Mouse (Mus musculus): Measurements from ENCODE around the gene Myoz2. TPM values are rescaled to one million over a fixed set of nuclear protein-coding genes. Genes with fewer than 3 reads are reported as not detected.

Gene Myoz2
- 1.1 and 1.2 TPM in 2 replicates for polyA plus RNA-seq (2015; fragmentation: Nextera tagmentation; extraction: Ambion mirVana)

- Histone ChIP-seq H3K27ac (replicated peaks) (no peak within 1 kb of the TSS), H3K9ac (ENCODE audit: low read length) (no peak within 1 kb of the TSS), H3K4me2 (replicated peaks; ENCODE audit: low read depth) (no peak within 1 kb of the TSS), H3K9me3 (ENCODE audit: control insufficient read depth, low read length) (no peaks in the 10 kb centered on the region), H3K36me3 (ENCODE audit: control insufficient read depth, insufficient read depth, low read length) (no peaks in the 10 kb centered on the region), H3K4me3 (ENCODE audit: low read depth, low read length) (no peak within 1 kb of the TSS), H3K27me3 (ENCODE audit: control insufficient read depth, insufficient read depth, low read length) (no peaks in the 10 kb centered on the region), H3K4me1 (replicated peaks; ENCODE audit: control insufficient read depth, insufficient read depth) (no peaks in the 10 kb centered on the region)
- no peak for ATAC-seq (ENCODE audit: low FRiP score, low TSS enrichment)
- WGBS, result 87% methylated on average over 7 of the region's 7 CpGs
- TF ChIP-seq EP300 (optimal IDR thresholded peaks at IDR 0.05) (no peak), CTCF (IDR thresholded peaks at IDR 0.05; ENCODE audit: low read depth) (no peak)
- no peak for DNase-seq (ENCODE audit: low spot score)
Observed at GRCm38 (mm10) chr3:123034752-123035151, at the start of gene Myoz2. Myoz2 (minus strand) TSS chr3:123035015.

DNA sequence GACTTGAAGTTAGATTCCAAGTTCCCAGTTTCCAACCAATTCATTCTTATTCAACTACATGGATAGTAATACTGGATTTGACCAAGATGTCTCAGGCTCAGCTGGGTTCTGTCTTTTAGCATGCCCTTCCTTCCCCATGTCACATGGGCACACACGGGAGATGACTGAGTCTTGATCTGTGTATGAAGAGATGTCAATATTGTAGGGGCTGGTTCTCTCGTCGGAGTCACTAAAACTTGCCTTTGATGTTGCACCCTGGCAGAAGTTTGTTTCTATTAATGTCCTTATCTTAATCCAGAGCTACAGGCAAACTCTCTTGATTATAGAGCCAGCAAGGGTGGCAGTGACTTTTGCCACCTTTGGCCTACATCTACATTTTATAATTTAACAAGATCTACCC, 46.9 kb upstream of the Myoz2 start:
- TF ChIP-seq EP300 (optimal IDR thresholded peaks at IDR 0.05) (no peak), CTCF (IDR thresholded peaks at IDR 0.05; ENCODE audit: low read depth) (no peak)
- H3K4me1 ChIP-seq (replicated peaks; ENCODE audit: control insufficient read depth, insufficient read depth), result no peaks in the 10 kb centered on the region; the same call in 1 of the 2 replicates
- H3K27me3 ChIP-seq (ENCODE audit: control insufficient read depth, insufficient read depth, low read length), result no peaks in the 10 kb centered on the region
- no peak overlapping the region for H3K4me3 ChIP-seq (ENCODE audit: low read depth, low read length)
- ATAC-seq (ENCODE audit: low FRiP score, low TSS enrichment) (no peak), DNase-seq (ENCODE audit: low spot score) (no peak)
- WGBS, result 58% methylated on average over 3 of the region's 3 CpGs
- no peak overlapping the region for H3K4me2 ChIP-seq (replicated peaks; ENCODE audit: low read depth)
- no peaks in the 10 kb centered on the region for H3K36me3 ChIP-seq (ENCODE audit: control insufficient read depth, insufficient read depth, low read length)
- H3K9me3 ChIP-seq (ENCODE audit: control insufficient read depth, low read length), result no peaks in the 10 kb centered on the region
- H3K9ac ChIP-seq (ENCODE audit: low read length), result no peak overlapping the region
- peak overlapping the region; percentile 77; the same call in 1 of the 2 replicates for H3K27ac ChIP-seq (replicated peaks)

DNA sequence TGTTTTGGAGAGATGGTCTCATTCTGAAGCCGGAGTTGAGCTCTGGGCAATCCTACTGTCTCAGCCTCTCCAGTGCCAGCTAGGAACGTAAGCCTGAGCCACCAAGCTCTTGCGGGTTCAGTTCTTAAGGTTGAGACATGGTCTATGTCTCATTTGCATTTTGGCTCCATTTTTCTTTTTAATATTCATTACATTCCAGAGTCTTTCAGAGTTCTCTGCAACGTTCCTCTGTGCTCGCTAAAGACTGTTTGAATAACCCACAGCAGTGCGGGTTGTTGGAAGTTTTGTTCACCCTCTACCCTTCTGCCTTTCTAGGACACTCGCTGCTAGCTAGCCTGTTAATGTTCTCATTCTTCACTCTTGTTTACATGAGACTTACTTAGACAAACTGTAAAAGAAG, 46.1 kb upstream of the Myoz2 start:
- Histone ChIP-seq H3K4me1 (replicated peaks; ENCODE audit: control insufficient read depth, insufficient read depth) (no peaks in the 10 kb centered on the region; the same call in 1 of the 2 replicates), H3K27ac (replicated peaks) (peak overlapping the region; percentile 77), H3K4me2 (replicated peaks; ENCODE audit: low read depth) (no peak overlapping the region), H3K9ac (ENCODE audit: low read length) (no peak overlapping the region), H3K9me3 (ENCODE audit: control insufficient read depth, low read length) (no peaks in the 10 kb centered on the region), H3K36me3 (ENCODE audit: control insufficient read depth, insufficient read depth, low read length) (no peaks in the 10 kb centered on the region), H3K4me3 (ENCODE audit: low read depth, low read length) (no peak overlapping the region), H3K27me3 (ENCODE audit: control insufficient read depth, insufficient read depth, low read length) (no peaks in the 10 kb centered on the region)
- 25% methylated on average over 7 of the region's 7 CpGs for WGBS
- TF ChIP-seq CTCF (IDR thresholded peaks at IDR 0.05; ENCODE audit: low read depth) (no peak), EP300 (optimal IDR thresholded peaks at IDR 0.05) (no peak)
- ATAC-seq (ENCODE audit: low FRiP score, low TSS enrichment) (no peak), DNase-seq (ENCODE audit: low spot score) (no peak)

GRCm38 (mm10) chr3:123080017-123080725, 45.4 kb upstream of the Myoz2 start:
- Histone ChIP-seq H3K27me3 (ENCODE audit: control insufficient read depth, insufficient read depth, low read length) (no peaks in the 10 kb centered on the region), H3K27ac (replicated peaks) (peak overlapping the region; percentile 77), H3K9ac (ENCODE audit: low read length) (no peak overlapping the region), H3K4me1 (replicated peaks; ENCODE audit: control insufficient read depth, insufficient read depth) (no peaks in the 10 kb centered on the region; the same call in 1 of the 2 replicates), H3K4me3 (ENCODE audit: low read depth, low read length) (no peak overlapping the region), H3K36me3 (ENCODE audit: control insufficient read depth, insufficient read depth, low read length) (no peaks in the 10 kb centered on the region), H3K9me3 (ENCODE audit: control insufficient read depth, low read length) (no peaks in the 10 kb centered on the region), H3K4me2 (replicated peaks; ENCODE audit: low read depth) (peak overlapping the region; percentile 19; the same call in 1 of the 2 replicates)
- ATAC-seq (ENCODE audit: low FRiP score, low TSS enrichment) (peak; percentile 57; the same call in 1 of the 2 replicates), DNase-seq (ENCODE audit: low spot score) (peak; percentile 69)
- TF ChIP-seq EP300 (optimal IDR thresholded peaks at IDR 0.05), result no peak
- no peak for TF ChIP-seq CTCF (IDR thresholded peaks at IDR 0.05; ENCODE audit: low read depth)
- 53% methylated on average over 19 of the region's 19 CpGs for WGBS

DNA sequence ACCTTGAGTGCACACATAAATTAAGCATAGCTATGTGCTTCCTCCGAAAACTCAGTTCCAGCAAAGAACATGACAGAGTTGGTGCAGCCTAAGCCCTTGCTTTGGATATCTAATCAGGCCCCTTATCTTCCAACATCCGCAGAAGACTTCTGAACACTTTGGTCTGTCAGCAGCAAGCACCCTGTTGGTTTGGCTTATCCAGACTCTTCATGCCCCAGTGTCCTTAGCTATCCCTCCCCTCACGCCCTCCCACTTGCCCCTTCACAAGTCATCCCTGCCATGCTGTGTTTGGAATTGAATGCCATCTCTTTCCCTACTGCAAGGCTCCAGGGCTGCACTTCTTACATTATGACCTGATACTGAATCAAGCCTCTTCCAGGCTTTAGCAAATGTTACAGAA, 40.9 kb upstream of the Myoz2 start:
- H3K4me3 ChIP-seq (ENCODE audit: low read depth, low read length), result no peak overlapping the region
- H3K27me3 ChIP-seq (ENCODE audit: control insufficient read depth, insufficient read depth, low read length), result no peaks in the 10 kb centered on the region
- H3K9ac ChIP-seq (ENCODE audit: low read length), result no peak overlapping the region
- no peak overlapping the region for H3K4me2 ChIP-seq (replicated peaks; ENCODE audit: low read depth)
- no peak for ATAC-seq (ENCODE audit: low FRiP score, low TSS enrichment)
- DNase-seq (ENCODE audit: low spot score), result peak; percentile 10
- no peaks in the 10 kb centered on the region for H3K36me3 ChIP-seq (ENCODE audit: control insufficient read depth, insufficient read depth, low read length)
- H3K4me1 ChIP-seq (replicated peaks; ENCODE audit: control insufficient read depth, insufficient read depth), result no peaks in the 10 kb centered on the region
- H3K27ac ChIP-seq (replicated peaks), result no peak overlapping the region
- no peaks in the 10 kb centered on the region for H3K9me3 ChIP-seq (ENCODE audit: control insufficient read depth, low read length)
- TF ChIP-seq CTCF (IDR thresholded peaks at IDR 0.05; ENCODE audit: low read depth) (no peak), EP300 (optimal IDR thresholded peaks at IDR 0.05) (no peak)
- 79% methylated on average over 3 of the region's 3 CpGs for WGBS

DNA sequence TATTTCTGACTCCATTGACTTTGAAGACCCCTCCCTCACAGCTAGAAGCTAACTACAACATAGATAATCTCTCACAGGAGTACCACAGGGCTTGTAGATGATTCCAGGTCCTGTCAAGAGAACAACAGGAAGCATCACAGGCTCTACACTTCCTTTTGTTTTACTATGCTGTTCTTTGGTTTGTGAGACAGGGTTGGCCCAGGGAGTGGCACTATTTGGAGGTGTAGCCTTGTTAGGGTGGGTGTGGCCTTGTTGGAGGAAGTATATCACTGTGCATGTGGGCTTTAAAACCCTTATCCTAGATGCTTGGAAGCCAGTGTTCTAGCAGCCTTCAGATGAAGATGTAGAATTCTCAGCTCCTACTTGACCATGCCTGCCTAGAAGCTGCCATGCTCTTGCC, 40.2 kb upstream of the Myoz2 start:
- Histone ChIP-seq H3K27ac (replicated peaks) (peak overlapping the region; percentile 40; the same call in 1 of the 2 replicates), H3K9ac (ENCODE audit: low read length) (no peak overlapping the region), H3K4me3 (ENCODE audit: low read depth, low read length) (no peak overlapping the region), H3K4me2 (replicated peaks; ENCODE audit: low read depth) (no peak overlapping the region), H3K36me3 (ENCODE audit: control insufficient read depth, insufficient read depth, low read length) (no peaks in the 10 kb centered on the region), H3K9me3 (ENCODE audit: control insufficient read depth, low read length) (no peaks in the 10 kb centered on the region), H3K4me1 (replicated peaks; ENCODE audit: control insufficient read depth, insufficient read depth) (no peaks in the 10 kb centered on the region), H3K27me3 (ENCODE audit: control insufficient read depth, insufficient read depth, low read length) (no peaks in the 10 kb centered on the region)
- no peak for TF ChIP-seq CTCF (IDR thresholded peaks at IDR 0.05; ENCODE audit: low read depth)
- TF ChIP-seq EP300 (optimal IDR thresholded peaks at IDR 0.05), result no peak
- DNase-seq (ENCODE audit: low spot score) (peak; percentile 41), ATAC-seq (ENCODE audit: low FRiP score, low TSS enrichment) (peak; percentile 70; the same call in 1 of the 2 replicates)
